Mouse (Mus musculus) bone marrow macrophage, adult 2 months (primary cell): ENCODE data around the gene Popdc2. TPM values are rescaled to one million over a fixed set of nuclear protein-coding genes. Genes with fewer than 3 reads are reported as not detected.

Experiments used
- H3K27ac ChIP-seq: 2 replicates; pipeline ENCODE4 v1.5.1; 2012; ENCODE audit warnings: low read depth, low read length; ENCODE audit not compliant: insufficient read depth
- H3K4me1 ChIP-seq: 2 replicates; pipeline ENCODE4 v1.6.1; 2012; ENCODE audit warnings: low read length; ENCODE audit not compliant: control insufficient read depth, insufficient read depth
- H3K4me3 ChIP-seq: 2 replicates; pipeline ENCODE4 v1.5.1; 2012; ENCODE audit warnings: mild to moderate bottlenecking, low read length, moderate library complexity; ENCODE audit not compliant: insufficient read depth
- CTCF ChIP-seq: IDR thresholded peaks from 2 replicates; pipeline ENCODE4 v1.5.1; 2012; ENCODE audit warnings: low read depth, mild to moderate bottlenecking, low read length, moderate library complexity
- POLR2A ChIP-seq: IDR thresholded peaks from 2 replicates; pipeline ENCODE4 v1.6.1; 2012; ENCODE audit warnings: mild to moderate bottlenecking, low read depth, low read length, borderline replicate concordance
- polyA plus RNA-seq: library from polyadenylated mRNA; stranded (reverse); fragments of >200 nt; gene quantifications from 2 replicates; pipeline ENCODE4 v1.2.4, GENCODE M21; 2012; ENCODE audit not compliant: missing spikeins, insufficient read depth, insufficient read length

The Popdc2 gene
- polyA plus RNA-seq, 1 experiment: not detected

DNA sequence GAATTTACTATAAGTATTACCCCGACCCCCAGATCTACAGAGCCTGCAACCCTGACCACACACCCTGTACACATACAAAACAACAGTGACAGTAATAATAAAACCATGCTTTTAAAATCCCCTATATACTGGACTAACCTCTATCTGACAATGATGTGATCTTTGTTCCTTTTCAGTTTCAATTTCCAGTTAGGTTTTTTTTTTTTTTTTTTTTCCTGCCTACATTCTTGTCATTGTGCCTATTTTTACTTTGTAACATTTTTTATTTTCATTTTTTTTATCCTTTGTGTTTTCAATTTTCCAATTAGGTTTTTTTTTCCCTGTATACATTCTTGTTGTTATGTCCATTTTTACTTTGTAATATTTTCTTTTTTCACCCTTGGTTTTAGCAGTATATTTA, 63.8 kb downstream of the Popdc2 start:
- Histone ChIP-seq H3K4me1 (no peaks in the 10 kb centered on the region), H3K4me3 (no peak overlapping the region), H3K27ac (no peak overlapping the region)
- no peak for TF ChIP-seq POLR2A
- TF ChIP-seq CTCF: no peak

Other genes starting within 250 kb of the Popdc2 start
- gene Nr1i2, start 67.4 kb upstream of the Popdc2 start, polyA plus RNA-seq: not detected in 2 replicates
- gene Maats1, start 20.1 kb upstream of the Popdc2 start, polyA plus RNA-seq: not detected in 2 replicates
- gene Cox17, start 15.2 kb upstream of the Popdc2 start, polyA plus RNA-seq: 115 and 119 TPM in 2 replicates
- gene Gm21987, start 15.2 kb upstream of the Popdc2 start, polyA plus RNA-seq: not detected in 2 replicates
- not detected in 2 replicates for gene Pla1a, start 70.9 kb downstream of the Popdc2 start, polyA plus RNA-seq
- gene Adprh, start 90.5 kb downstream of the Popdc2 start, polyA plus RNA-seq: 32.8 and 38.1 TPM in 2 replicates
- 7.7 and 8.9 TPM in 2 replicates for gene Cd80, start 93.4 kb downstream of the Popdc2 start, polyA plus RNA-seq
- 11.9 and 13.1 TPM in 2 replicates for gene Timmdc1, start 160.5 kb downstream of the Popdc2 start, polyA plus RNA-seq
- gene Poglut1, start 188.0 kb downstream of the Popdc2 start, polyA plus RNA-seq: 26.0 and 28.2 TPM in 2 replicates
- gene Tmem39a, start 196.5 kb downstream of the Popdc2 start, polyA plus RNA-seq: 25.9 and 30.2 TPM in 2 replicates